Mouse (Mus musculus): ENCODE measurements around the gene Arl13b.
A peak's percentile ranks its signal among the peaks of the same experiment; 100 is the strongest.

The Arl13b gene

GRCm38 (mm10) chr16:62814491-62814890 lies 32.3 kb downstream of the Arl13b start, which contains the start of gene Stx19:
TSS of gene Stx19 (plus strand) at chr16:62814676.
- no peak for DNase-seq (ENCODE audit: low read depth in 1 of 2, low spot score in 2 of 2)

DNA sequence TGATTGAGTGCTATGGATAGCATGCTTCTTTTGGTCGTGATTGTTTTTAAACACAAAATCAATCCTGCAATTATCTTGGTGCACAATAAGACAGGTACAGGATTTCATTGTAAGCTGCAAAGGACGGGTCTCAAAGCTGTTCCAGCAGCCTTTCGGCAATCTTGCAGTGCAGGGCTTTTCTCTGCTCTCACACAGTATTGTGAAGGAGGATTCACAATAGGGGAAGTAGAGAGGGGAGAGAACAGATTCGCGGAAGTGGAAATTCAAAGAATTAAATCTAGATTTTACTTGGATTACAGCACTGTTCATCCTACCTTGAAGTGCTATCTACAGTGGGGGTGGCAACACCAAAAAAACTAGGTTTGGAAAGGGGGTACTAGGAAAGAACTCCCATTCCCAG lies 33.0 kb downstream of the Arl13b start:
- DNase-seq (ENCODE audit: low read depth in 1 of 2, low spot score in 2 of 2) = no peak

DNA sequence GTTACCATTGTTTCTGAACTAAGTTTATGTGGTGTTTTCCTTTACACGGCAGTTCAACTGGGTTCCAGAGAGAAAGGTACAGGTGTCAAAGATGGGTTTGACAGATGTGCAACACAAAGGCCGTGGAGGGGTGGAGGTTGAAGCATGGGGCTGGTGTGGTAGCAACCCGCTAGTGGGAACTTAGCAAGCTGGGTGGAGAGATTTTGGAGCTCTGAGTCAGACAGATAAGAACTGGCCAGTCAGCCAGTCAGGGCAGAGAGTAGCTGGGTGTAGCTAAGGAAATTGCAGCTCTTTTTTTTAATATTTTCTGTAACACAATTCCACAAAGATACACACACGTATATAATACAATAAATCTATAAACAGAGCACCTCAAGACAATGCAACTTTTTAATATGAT lies 36.0 kb downstream of the Arl13b start:
- no peak for DNase-seq (ENCODE audit: low read depth in 1 of 2, low spot score in 2 of 2)

- DNase-seq (ENCODE audit: low read depth in 1 of 2, low spot score in 2 of 2) = no peak
Observed at GRCm38 (mm10) chr16:62807249-62807979, 39.4 kb downstream of the Arl13b start.

DNA sequence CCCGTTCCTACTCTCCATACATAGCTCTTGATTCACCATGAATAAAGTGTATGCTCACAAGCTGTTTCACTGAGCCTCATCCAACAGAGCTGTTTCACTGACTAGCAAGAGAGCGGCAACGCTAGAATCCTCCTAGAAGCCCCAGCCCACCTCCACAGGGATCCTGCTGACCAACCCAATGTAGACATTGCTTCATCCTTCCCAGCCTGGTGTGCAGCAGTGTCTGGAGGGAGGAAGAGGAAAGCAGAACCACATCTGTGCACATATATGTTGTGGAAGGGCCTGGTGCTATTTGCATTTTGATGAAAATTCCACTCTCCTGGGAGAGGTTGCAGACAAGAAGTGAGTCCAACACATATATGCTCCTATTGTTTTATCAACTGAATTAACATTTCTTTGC lies 42.2 kb downstream of the Arl13b start:
- no peak for DNase-seq (ENCODE audit: low read depth in 1 of 2, low spot score in 2 of 2)

GRCm38 (mm10) chr16:62799839-62800238 lies 47.0 kb downstream of the Arl13b start:
- no peak for DNase-seq (ENCODE audit: low read depth in 1 of 2, low spot score in 2 of 2)

GRCm38 (mm10) chr16:62799426-62799825 lies 47.4 kb downstream of the Arl13b start:
- DNase-seq (ENCODE audit: low read depth in 1 of 2, low spot score in 2 of 2) = no peak

DNA sequence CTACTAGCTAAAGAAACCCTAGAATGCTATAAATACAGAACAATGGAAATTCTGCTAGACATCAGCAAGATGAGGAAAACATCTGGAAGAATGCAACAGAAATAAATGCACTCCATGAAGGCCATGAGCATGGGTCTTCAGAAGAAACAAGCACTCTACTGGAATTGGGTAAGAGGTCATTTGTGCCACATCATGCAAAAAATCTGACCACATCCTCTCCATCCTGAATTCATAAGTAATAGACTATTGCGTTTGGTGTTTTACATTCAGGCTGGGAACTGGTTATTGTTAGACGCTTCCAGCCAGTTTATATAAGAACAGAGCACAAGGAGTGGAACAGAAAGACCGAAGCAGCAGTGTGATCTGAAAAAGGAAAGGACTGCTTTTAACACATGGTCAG lies 48.0 kb downstream of the Arl13b start:
- DNase-seq (ENCODE audit: low read depth in 1 of 2, low spot score in 2 of 2) = no peak

DNA sequence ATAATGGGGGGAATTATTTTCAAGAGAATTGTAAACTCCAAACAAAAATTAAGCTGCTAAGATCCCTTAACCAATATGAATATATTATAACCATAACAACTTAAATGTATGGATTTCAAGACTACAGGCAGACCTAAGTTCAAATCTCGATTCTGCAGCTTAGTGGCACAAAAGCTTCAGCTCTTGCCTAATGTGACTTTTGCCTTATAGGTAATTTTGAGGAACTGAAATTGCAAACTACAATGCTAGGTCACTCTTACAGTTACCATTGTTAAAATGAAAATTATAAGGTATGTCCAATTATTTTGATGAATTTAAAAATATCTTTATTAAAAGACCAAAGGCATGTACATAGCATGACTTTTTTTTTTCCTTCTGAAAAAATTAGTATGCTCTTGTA lies 50.2 kb downstream of the Arl13b start:
- DNase-seq (ENCODE audit: low read depth in 1 of 2, low spot score in 2 of 2) = no peak

DNA sequence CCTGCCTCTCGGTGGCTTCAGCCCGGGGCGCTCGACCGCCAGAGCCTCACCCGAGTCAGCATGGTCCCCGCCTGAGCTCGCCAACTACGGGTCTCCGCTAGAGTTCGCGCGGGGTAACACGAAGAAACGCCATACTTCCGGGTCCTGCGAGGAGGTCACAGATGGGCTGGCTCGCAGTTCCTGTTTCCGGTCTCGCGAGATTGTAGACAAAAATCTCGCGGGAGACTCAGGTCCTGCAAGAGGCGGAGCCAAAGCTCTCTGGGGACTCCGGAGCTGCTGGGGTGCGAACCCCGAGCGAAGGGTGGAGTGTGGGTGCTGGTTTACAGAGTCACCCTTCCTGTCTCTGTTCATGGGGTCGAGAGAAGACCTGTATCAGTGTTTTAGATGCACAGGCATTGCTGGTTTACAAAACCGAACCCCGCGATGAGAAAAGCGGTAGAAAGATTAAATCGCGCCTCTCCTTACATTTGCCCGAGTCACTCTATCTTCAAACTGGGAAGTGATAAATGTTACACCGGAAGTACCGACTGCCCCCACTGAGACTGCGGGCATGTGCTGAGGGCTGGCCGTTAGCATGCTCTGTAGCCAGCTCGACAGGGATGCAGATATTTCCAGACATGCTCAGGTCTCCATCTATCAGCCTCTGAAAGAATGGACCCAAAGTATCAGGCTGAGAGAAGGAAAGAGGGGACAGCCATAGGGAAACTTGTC lies 60.1 kb downstream of the Arl13b start, which contains the start of gene Nsun3:
Gene Nsun3 (minus strand): TSS at position 198 of the 711 bp plus-strand sequence.
- peak; percentile 79 to 86 for DNase-seq (ENCODE audit: low read depth in 1 of 2, low spot score in 2 of 2)

- DNase-seq (ENCODE audit: low read depth in 1 of 2, low spot score in 2 of 2) = no peak
Observed at GRCm38 (mm10) chr16:62782229-62782628, 64.6 kb downstream of the Arl13b start.

GRCm38 (mm10) chr16:62778282-62778681 lies 68.6 kb downstream of the Arl13b start:
- no peak for DNase-seq (ENCODE audit: low read depth in 1 of 2, low spot score in 2 of 2)

- no peak for DNase-seq (ENCODE audit: low read depth in 1 of 2, low spot score in 2 of 2)
Observed at GRCm38 (mm10) chr16:62776034-62776433, 70.8 kb downstream of the Arl13b start.

GRCm38 (mm10) chr16:62773462-62773861 lies 73.4 kb downstream of the Arl13b start:
- DNase-seq (ENCODE audit: low read depth in 1 of 2, low spot score in 2 of 2) = no peak

DNA sequence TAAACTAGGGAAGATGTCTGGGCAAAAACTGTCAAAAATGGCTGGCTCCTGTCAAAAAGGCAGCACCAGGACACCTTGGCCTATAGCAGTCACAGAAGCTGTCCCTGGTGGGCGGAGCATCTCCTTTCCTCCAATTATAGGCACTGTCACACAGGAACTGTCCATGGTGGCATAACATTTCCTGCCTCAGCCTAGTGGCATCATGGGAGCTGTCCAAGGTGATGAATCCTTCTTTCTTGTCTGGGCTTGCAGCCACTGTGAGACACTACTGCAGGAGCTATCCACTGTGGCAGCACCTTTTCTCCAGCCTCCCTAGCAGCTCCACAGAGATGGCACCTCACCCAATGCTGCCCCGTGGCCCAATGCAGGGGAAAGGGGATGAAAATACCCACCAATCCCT lies 88.5 kb downstream of the Arl13b start:
- peak; percentile 4 to 6 for DNase-seq (ENCODE audit: low read depth in 1 of 2, low spot score in 2 of 2)

GRCm38 (mm10) chr16:62755307-62755706 lies 91.5 kb downstream of the Arl13b start:
- DNase-seq (ENCODE audit: low read depth in 1 of 2, low spot score in 2 of 2) = no peak

GRCm38 (mm10) chr16:62753597-62753996 lies 93.2 kb downstream of the Arl13b start:
- DNase-seq (ENCODE audit: low read depth in 1 of 2, low spot score in 2 of 2) = no peak

DNA sequence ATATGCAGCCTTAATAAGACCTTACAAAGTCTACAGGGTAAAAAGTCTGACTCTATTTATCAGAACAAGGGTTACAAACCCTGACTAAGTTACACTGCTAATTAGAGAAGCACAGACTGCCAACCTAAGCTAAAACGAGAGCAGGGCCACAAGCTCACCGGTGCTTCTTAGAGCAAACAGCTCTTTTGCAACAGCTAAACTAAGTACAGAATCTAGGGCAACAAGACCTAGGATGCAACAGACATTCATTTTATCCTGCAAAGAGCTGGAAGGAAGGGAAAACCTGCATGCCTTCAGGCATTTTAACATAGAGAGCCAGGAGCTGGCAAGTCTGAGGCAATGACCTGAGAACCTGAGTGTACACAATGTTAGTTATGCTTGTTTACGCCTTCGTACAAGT lies 93.8 kb downstream of the Arl13b start:
- DNase-seq (ENCODE audit: low read depth in 1 of 2, low spot score in 2 of 2) = no peak

DNA sequence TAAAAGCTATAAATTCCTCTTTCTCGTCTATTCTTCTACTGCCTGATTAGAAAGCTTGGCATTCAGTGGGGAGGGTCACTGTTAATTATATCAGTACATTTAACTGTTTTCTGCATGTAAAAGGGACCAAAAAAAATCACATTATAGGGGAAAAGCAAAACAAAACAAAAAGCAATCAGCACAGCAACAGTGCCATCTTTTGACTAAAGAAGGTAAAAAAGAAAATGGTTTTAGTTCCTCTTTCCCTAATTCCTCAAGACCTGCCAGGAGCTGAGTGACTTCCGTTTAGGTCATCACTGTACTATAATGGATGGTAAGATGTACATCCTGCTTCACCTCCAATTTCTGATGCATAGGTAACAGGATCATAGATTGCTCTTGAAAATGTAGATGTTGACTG lies 101.0 kb downstream of the Arl13b start:
- no peak for DNase-seq (ENCODE audit: low read depth in 1 of 2, low spot score in 2 of 2)

Data from monocyte, adult 2 months (primary cell).